ENCODE assay signal across 23 mouse cellular contexts in the genomic region with DNA sequence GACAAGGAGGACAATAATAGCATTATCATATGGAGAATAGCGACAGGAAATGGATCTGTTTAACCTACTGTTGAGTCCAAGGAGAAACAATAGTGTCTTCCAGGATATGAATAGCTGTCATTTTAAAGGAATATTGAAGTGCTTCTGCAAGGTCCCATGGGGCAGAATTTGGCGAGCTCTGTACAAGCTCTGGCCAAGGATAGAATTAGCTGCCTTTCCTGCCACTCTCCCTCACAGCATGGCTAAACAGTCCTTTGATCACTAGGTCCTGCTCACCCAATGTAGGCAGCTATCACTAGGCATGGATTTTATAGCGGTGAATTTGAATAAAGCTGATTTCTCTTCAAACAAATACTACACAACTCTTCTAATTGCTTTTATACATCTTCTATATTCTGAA.
A peak's percentile ranks its signal among the peaks of the same experiment; 100 is the strongest.
DNase-seq lines count a peak whose midpoint lies in the region; ATAC-seq and TF ChIP-seq lines count a peak whose summit lies in the region.
"Had no signal": no experiment of that assay in that cellular context is flagged by ENCODE, and none has a peak within 500 bp of the region (broad histone marks: within the 10 kb centered on the region; RNA-seq: fewer than 3 reads in every experiment).

No protein-coding gene starts in this region.

- no peak overlapping the region for H3K4me3 ChIP-seq in kidney, adult 2 months (ENCODE audit: insufficient read depth, low read depth, low read length)
- H3K4me3 ChIP-seq: embryonic facial prominence, embryonic 12.5 days; erythroblast, embryonic 14.5 days; forebrain, embryonic 12.5 days; heart, adult 2 months; heart, embryonic 15.5 days; myocyte; neural tube, embryonic 13.5 days had no signal

- no peaks in the 10 kb centered on the region for H3K27me3 ChIP-seq in kidney, adult 2 months (replicated peaks; ENCODE audit: control insufficient read depth, insufficient read depth, low read length)
- H3K27me3 ChIP-seq: embryonic facial prominence, embryonic 12.5 days; forebrain, embryonic 12.5 days; heart, embryonic 15.5 days; neural tube, embryonic 13.5 days had no signal

- TF ChIP-seq POLR2A in kidney, adult 2 months (IDR thresholded peaks at IDR 0.05; ENCODE audit: low read depth, low read length) = no peak

- 68% methylated on average over 3 of the region's 3 CpGs for WGBS in kidney, adult 2 months

- no peak overlapping the region for H3K27ac ChIP-seq in kidney, adult 2 months (ENCODE audit: insufficient read depth, low read depth, low read length)
- H3K27ac ChIP-seq: embryonic facial prominence, embryonic 12.5 days; forebrain, embryonic 12.5 days; heart, adult 2 months; heart, embryonic 15.5 days; macrophage; neural tube, embryonic 13.5 days had no signal

- intact Hi-C loops in heart, postnatal 14 days (cut with DNase I) = no loop called here

- DNase-seq in adrenal gland, postnatal 10 days = peak; percentile 57
- no peak for DNase-seq in adrenal gland, adult 2 months
- DNase-seq in heart, postnatal 14 days = peak; percentile 5 to 17
- no peak for DNase-seq in heart, adult 9 months (ENCODE audit: low spot score in 2 of 2)
- DNase-seq in kidney, postnatal 14 days = peak; percentile 2
- DNase-seq in kidney, adult 2 months = no peak
- DNase-seq in 3T3-L1 (ENCODE audit: low read depth, low spot score) = peak; percentile 35
- DNase-seq: cerebellum, adult 9-10 months; gastrocnemius, postnatal 25 days; heart, adult 2 months; kidney, adult 11 months; layer of hippocampus, adult 9-11 months; liver, postnatal 0 days; retina, postnatal 1 day had no signal

- no peaks in the 10 kb centered on the region for H3K36me3 ChIP-seq in kidney, adult 2 months (ENCODE audit: control insufficient read depth, insufficient read depth, low read length)
- H3K36me3 ChIP-seq: embryonic facial prominence, embryonic 12.5 days; forebrain, embryonic 12.5 days; heart, embryonic 15.5 days; neural tube, embryonic 13.5 days had no signal

- H3K4me1 ChIP-seq in kidney, adult 2 months (ENCODE audit: control insufficient read depth, insufficient read depth, low read length) = no peaks in the 10 kb centered on the region
- H3K4me1 ChIP-seq: embryonic facial prominence, embryonic 12.5 days; forebrain, embryonic 12.5 days; heart, embryonic 15.5 days; neural tube, embryonic 13.5 days had no signal

- TF ChIP-seq CTCF in kidney, adult 2 months (conservative IDR thresholded peaks at IDR 0.05; ENCODE audit: insufficient read depth, insufficient read length, low read depth, low read length) = no peak

- ATAC-seq in granulocyte monocyte progenitor cell, adult 5-6 weeks (replicated peaks; ENCODE audit: poor library complexity, severe bottlenecking) = no peak
- ATAC-seq: liver, postnatal 0 days; lung, postnatal 0 days had no signal

Comparison
In these comparisons a context has a peak if more than half of its experiments do, and no peak if none do; other contexts are left out.
1. DNase-seq: peak in adrenal gland, postnatal 10 days (single experiment), heart, postnatal 14 days (2 of 2), kidney, postnatal 14 days (single experiment) and 3T3-L1 (single experiment); none in adrenal gland, adult 2 months (single experiment), heart, adult 9 months (0 of 2) and kidney, adult 2 months (single experiment).